Mouse (Mus musculus): Measurements from ENCODE around the gene Bcl2l13. TPM values are rescaled to one million over a fixed set of nuclear protein-coding genes. Genes with fewer than 3 reads are reported as not detected.

Gene Bcl2l13
- polyA plus RNA-seq, 1 experiment from 2014 or later: 14.0 TPM

DNA sequence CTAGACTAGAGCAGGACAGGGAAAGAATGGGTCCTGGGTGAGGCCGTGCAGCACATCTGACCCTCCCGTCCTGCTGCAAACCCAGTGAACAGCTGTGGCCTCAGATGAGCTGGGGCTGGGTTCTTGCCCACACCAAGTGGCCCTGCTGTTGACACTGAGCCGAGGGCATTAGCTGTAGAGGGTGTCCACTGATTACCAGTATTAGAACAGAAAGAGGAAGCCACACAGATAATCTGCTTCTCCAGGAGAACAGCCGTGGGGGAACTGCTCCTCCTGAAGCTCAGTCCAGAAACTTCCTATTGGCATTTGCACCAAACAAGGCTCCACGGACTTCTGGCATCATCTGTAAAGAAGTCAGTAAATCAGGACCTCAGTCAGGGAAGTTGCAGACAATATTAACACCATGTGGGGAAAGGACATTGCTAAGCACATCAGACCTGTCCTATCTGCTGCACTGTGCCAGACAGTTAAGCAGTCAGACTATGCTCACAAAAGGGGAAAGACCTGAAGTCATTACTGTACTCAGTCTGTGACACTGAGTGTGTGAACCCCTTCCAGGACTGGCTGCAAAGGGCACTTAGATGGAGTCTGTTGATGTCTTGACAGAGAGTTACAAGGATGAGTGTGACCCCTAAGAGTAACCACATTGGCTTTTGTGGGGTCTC lies 40.5 kb upstream of the Bcl2l13 start:
- no peak overlapping the region for H3K4me3 ChIP-seq (ENCODE audit: low read depth, low read length)
- no peak overlapping the region for H3K4me2 ChIP-seq (replicated peaks; ENCODE audit: low read depth, low read length)
- 80% methylated on average over 5 of the region's 5 CpGs for whole genome bisulfite sequencing
- H3K9me3 ChIP-seq (ENCODE audit: low read length): no peaks in the 10 kb centered on the region
- peaks cover 53% of the 10 kb centered on the region for H3K36me3 ChIP-seq (ENCODE audit: insufficient read depth, low read length)
- H3K4me1 ChIP-seq (ENCODE audit: insufficient read depth, low read depth, low read length): no peaks in the 10 kb centered on the region
- H3K27me3 ChIP-seq (replicated peaks; ENCODE audit: insufficient read depth, low read length): no peaks in the 10 kb centered on the region
- no peak overlapping the region for H3K27ac ChIP-seq (ENCODE audit: low read length)
- no peak for ATAC-seq
- DNase-seq (ENCODE audit: low spot score): no peak
- no peak overlapping the region for H3K9ac ChIP-seq (replicated peaks; ENCODE audit: low read depth)
- no peak for TF ChIP-seq EP300 (IDR thresholded peaks at IDR 0.05)
- no peak for TF ChIP-seq CTCF (IDR thresholded peaks at IDR 0.05)

DNA sequence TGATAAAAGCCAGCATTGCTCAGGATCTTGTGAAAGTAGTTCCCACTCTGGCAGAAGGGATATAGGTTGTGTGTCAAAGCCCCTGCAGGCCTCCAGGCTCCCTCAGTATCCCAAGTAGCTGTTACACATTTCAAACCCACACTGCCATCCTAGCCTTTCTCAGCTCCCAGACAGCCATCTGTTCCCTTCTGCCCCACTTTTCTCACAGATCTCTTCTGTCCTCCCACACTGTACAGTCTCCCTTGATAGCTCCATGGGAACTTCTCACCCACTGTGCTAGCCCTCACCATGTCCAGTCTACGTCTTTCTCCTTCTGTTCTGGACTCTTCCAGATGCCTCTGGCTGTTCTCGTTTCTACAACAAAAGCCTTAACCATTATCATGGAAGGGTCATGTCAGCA lies 39.9 kb upstream of the Bcl2l13 start:
- Histone ChIP-seq H3K27me3 (replicated peaks; ENCODE audit: insufficient read depth, low read length) (no peaks in the 10 kb centered on the region), H3K4me2 (replicated peaks; ENCODE audit: low read depth, low read length) (no peak overlapping the region), H3K36me3 (ENCODE audit: insufficient read depth, low read length) (peaks cover 53% of the 10 kb centered on the region), H3K9me3 (ENCODE audit: low read length) (no peaks in the 10 kb centered on the region), H3K9ac (replicated peaks; ENCODE audit: low read depth) (no peak overlapping the region), H3K4me1 (ENCODE audit: insufficient read depth, low read depth, low read length) (no peaks in the 10 kb centered on the region), H3K27ac (ENCODE audit: low read length) (no peak overlapping the region), H3K4me3 (ENCODE audit: low read depth, low read length) (no peak overlapping the region)
- TF ChIP-seq CTCF (IDR thresholded peaks at IDR 0.05) (no peak), EP300 (IDR thresholded peaks at IDR 0.05) (no peak)
- ATAC-seq (no peak), DNase-seq (ENCODE audit: low spot score) (no peak)
- WGBS: 92% methylated on average over 2 of the region's 2 CpGs

DNA sequence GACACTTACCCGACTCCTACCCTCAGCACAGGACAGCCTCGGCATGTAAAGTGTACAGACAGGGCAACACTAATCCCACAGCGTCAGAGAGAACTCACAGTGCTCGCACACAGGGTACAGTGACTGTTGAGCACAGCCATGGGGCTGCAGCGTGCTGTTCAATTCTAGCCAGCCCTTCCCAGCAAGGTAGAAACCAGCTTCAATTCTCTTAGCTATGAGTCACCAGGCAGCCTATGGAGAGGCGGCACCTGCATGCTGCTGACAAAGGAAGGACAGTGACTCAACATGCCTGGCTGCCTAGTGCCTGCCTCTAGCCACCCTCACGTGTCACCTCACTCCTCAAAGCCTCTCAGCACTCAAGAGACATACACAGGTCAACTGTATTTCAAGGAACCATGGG lies 38.0 kb upstream of the Bcl2l13 start:
- TF ChIP-seq CTCF (IDR thresholded peaks at IDR 0.05) (no peak), EP300 (IDR thresholded peaks at IDR 0.05) (no peak)
- peaks cover 60% of the 10 kb centered on the region for H3K36me3 ChIP-seq (ENCODE audit: insufficient read depth, low read length)
- ATAC-seq: peak; percentile 33

DNA sequence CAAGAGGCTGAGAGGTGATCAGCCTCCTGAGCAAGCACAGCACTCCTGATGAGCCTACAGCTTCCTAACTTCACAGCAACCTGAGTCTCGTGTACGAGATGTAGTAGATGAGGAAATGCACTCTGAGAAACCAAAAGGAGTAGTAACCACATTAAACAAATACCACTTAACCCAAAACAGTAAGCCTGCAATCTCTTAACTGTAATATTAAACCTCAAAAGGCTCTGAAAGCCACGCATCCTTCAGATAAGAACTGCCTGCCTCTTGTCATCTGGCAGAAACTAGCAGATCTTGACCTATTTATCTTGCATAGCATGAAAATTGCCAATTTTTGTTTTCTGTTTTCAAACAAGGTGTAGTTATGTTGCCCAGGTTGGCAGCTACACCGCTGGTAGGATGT lies 37.1 kb upstream of the Bcl2l13 start:
- Histone ChIP-seq H3K36me3 (ENCODE audit: insufficient read depth, low read length) (peaks cover 60% of the 10 kb centered on the region), H3K27me3 (replicated peaks; ENCODE audit: insufficient read depth, low read length) (no peaks in the 10 kb centered on the region), H3K4me3 (ENCODE audit: low read depth, low read length) (no peak overlapping the region), H3K4me1 (ENCODE audit: insufficient read depth, low read depth, low read length) (no peaks in the 10 kb centered on the region), H3K9ac (replicated peaks; ENCODE audit: low read depth) (no peak overlapping the region), H3K9me3 (ENCODE audit: low read length) (no peaks in the 10 kb centered on the region), H3K4me2 (replicated peaks; ENCODE audit: low read depth, low read length) (no peak overlapping the region), H3K27ac (ENCODE audit: low read length) (no peak overlapping the region)
- WGBS: 82% methylated on average over 4 of the region's 4 CpGs
- ATAC-seq: no peak
- DNase-seq (ENCODE audit: low spot score): no peak
- TF ChIP-seq EP300 (IDR thresholded peaks at IDR 0.05) (no peak), CTCF (IDR thresholded peaks at IDR 0.05) (no peak)

More for the DNA sequence above, 38.0 kb upstream of the Bcl2l13 start:
- Histone ChIP-seq H3K4me2 (replicated peaks; ENCODE audit: low read depth, low read length) (no peak overlapping the region), H3K4me1 (ENCODE audit: insufficient read depth, low read depth, low read length) (no peaks in the 10 kb centered on the region), H3K4me3 (ENCODE audit: low read depth, low read length) (no peak overlapping the region), H3K9ac (replicated peaks; ENCODE audit: low read depth) (no peak overlapping the region), H3K27me3 (replicated peaks; ENCODE audit: insufficient read depth, low read length) (no peaks in the 10 kb centered on the region), H3K9me3 (ENCODE audit: low read length) (no peaks in the 10 kb centered on the region), H3K27ac (ENCODE audit: low read length) (no peak overlapping the region)
- WGBS: 87% methylated on average over 7 of the region's 7 CpGs
- peak; percentile 36 for DNase-seq (ENCODE audit: low spot score)

DNA sequence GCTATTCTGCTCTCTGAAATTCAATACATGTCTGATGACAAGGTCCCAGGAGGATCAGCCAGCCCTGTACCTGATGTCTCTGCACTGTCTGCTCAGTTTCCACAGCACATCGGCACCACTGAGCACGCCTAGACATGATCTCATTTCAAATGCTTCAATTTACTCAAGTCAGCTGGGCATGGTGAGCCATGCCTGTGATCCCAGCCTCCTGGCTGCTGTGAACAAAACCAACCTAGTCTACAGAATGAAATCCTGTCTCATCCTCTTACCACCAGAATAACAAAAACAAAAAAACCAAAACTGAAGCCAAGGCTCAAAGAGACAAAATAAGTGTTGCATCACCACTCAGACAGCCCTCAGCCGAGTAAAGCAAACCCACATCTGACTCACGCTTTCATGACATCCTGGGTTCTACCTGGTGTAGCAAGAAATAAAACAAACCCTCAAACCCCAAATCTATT lies 36.4 kb upstream of the Bcl2l13 start:
- no peaks in the 10 kb centered on the region for H3K4me1 ChIP-seq (ENCODE audit: insufficient read depth, low read depth, low read length)
- ATAC-seq (no peak), DNase-seq (ENCODE audit: low spot score) (no peak)
- WGBS: 88% methylated on average over 4 of the region's 4 CpGs
- H3K9ac ChIP-seq (replicated peaks; ENCODE audit: low read depth): no peak overlapping the region
- no peak overlapping the region for H3K27ac ChIP-seq (ENCODE audit: low read length)
- no peak overlapping the region for H3K4me3 ChIP-seq (ENCODE audit: low read depth, low read length)
- TF ChIP-seq CTCF (IDR thresholded peaks at IDR 0.05): no peak
- TF ChIP-seq EP300 (IDR thresholded peaks at IDR 0.05): no peak
- no peaks in the 10 kb centered on the region for H3K9me3 ChIP-seq (ENCODE audit: low read length)
- H3K36me3 ChIP-seq (ENCODE audit: insufficient read depth, low read length): peaks cover 60% of the 10 kb centered on the region
- no peak overlapping the region for H3K4me2 ChIP-seq (replicated peaks; ENCODE audit: low read depth, low read length)
- no peaks in the 10 kb centered on the region for H3K27me3 ChIP-seq (replicated peaks; ENCODE audit: insufficient read depth, low read length)

DNA sequence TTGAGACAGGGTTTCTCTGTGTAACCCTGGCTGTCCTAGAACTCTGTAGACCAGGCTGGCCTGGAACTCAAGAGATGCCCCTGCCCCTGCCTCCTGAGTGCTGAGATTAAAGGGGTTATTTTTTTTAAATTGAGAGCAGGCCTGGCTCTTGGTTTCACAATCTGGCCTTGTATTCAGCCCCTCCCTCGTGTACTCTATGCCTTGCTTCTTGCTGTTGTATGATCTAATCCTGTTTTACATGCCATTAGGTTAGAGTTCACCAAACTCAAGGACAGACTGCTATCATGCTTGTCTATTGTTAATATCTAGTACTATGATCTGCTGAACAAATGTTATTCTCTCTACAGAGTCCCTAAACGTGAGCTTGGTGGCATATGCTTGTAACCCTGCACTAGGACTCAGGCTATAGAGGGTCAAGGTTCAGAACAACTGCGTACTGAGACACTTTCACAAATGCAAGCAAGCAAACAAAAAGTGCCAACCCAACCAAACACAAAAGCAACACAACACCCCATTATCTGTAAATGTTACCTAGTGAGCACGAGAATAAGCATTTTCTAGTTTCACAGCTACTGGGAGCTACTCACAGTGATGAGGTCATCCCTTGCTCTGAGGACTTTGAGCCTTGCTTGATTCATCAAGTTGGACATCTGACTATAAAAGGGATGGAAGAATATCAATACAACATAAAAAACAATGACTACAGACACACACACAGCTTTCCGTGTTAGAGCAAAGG lies 28.8 kb upstream of the Bcl2l13 start:
- 78% methylated on average over 5 of the region's 5 CpGs for WGBS
- H3K9me3 ChIP-seq (ENCODE audit: low read length): no peaks in the 10 kb centered on the region
- H3K4me2 ChIP-seq (replicated peaks; ENCODE audit: low read depth, low read length): no peak overlapping the region
- H3K27me3 ChIP-seq (replicated peaks; ENCODE audit: insufficient read depth, low read length): no peaks in the 10 kb centered on the region
- TF ChIP-seq CTCF (IDR thresholded peaks at IDR 0.05) (no peak), EP300 (IDR thresholded peaks at IDR 0.05) (no peak)
- ATAC-seq (no peak), DNase-seq (ENCODE audit: low spot score) (no peak)
- no peak overlapping the region for H3K27ac ChIP-seq (ENCODE audit: low read length)
- peaks cover 43% of the 10 kb centered on the region for H3K36me3 ChIP-seq (ENCODE audit: insufficient read depth, low read length)
- H3K4me1 ChIP-seq (ENCODE audit: insufficient read depth, low read depth, low read length): no peaks in the 10 kb centered on the region
- no peak overlapping the region for H3K4me3 ChIP-seq (ENCODE audit: low read depth, low read length)
- no peak overlapping the region for H3K9ac ChIP-seq (replicated peaks; ENCODE audit: low read depth)
